Mouse (Mus musculus) CH12.LX (cell line): ENCODE measurements around the gene Gtf3c5. TPM values are rescaled to one million over a fixed set of nuclear protein-coding genes. Genes with fewer than 3 reads are reported as not detected.

Experiments used
- DNase-seq: peaks from one replicate; pipeline ENCODE4 v3.0.0-alpha.2; 2013; ENCODE audit errors: extremely low read depth
- H3K27ac ChIP-seq: 2 replicates; pipeline ENCODE4 v1.5.1; 2012; ENCODE audit warnings: low read depth, mild to moderate bottlenecking, control low read depth, moderate library complexity; ENCODE audit not compliant: insufficient read depth
- H3K27me3 ChIP-seq: replicated peaks from 2 replicates; pipeline ENCODE3; 2012; ENCODE audit warnings: inconsistent platforms
- H3K36me3 ChIP-seq, 2 experiments: replicated peaks in 1 of 2; 2 replicates each; pipeline versions ENCODE3 to v1.6.1; 2012; ENCODE audit warnings: inconsistent platforms in 1 of 2, low read length in 1 of 2, mild to moderate bottlenecking in 1 of 2, mixed read lengths in 1 of 2, moderate library complexity in 1 of 2; ENCODE audit not compliant: control insufficient read depth in 1 of 2, insufficient read depth in 1 of 2
- H3K4me1 ChIP-seq, 2 experiments: 2 replicates each; pipeline ENCODE4 v1.6.1; 2012; ENCODE audit warnings: inconsistent platforms in 1 of 2, moderate library complexity in 1 of 2; ENCODE audit not compliant: insufficient read depth in 2 of 2, control insufficient read depth in 1 of 2
- H3K4me2 ChIP-seq: 2 replicates; pipeline ENCODE4 v1.6.1; 2012; ENCODE audit warnings: low read depth, mild to moderate bottlenecking, control low read depth; ENCODE audit not compliant: poor library complexity, insufficient read depth, severe bottlenecking
- H3K4me3 ChIP-seq, 3 experiments: fragments of 150-350 bp in 1 of 3; sonication (generic) in 1 of 3; replicated peaks in 1 of 3; 2 replicates each; pipeline versions ENCODE3 to v1.5.1; 2011 to 2012; ENCODE audit warnings: low read depth in 2 of 3, low read length in 2 of 3, mild to moderate bottlenecking in 2 of 3, moderate library complexity in 2 of 3, control low read depth in 1 of 3, improper control_type of control experiment in 1 of 3, inconsistent platforms in 1 of 3, mixed read lengths in 1 of 3; ENCODE audit not compliant: poor library complexity in 1 of 3
- H3K79me2 ChIP-seq: replicated peaks from 2 replicates; pipeline ENCODE4 v1.6.1; 2012; ENCODE audit warnings: mild to moderate bottlenecking, moderate library complexity; ENCODE audit not compliant: control insufficient read depth, poor library complexity, insufficient read depth, severe bottlenecking; ENCODE audit errors: extremely low read depth
- H3K9ac ChIP-seq: 2 replicates; pipeline ENCODE4 v1.6.1; 2012; ENCODE audit warnings: low read depth, mild to moderate bottlenecking, control low read depth, moderate library complexity; ENCODE audit not compliant: insufficient read depth
- H3K9me3 ChIP-seq: replicated peaks from 2 replicates; pipeline ENCODE3; 2012; ENCODE audit warnings: low read length, inconsistent platforms, mixed read lengths
- CHD1 ChIP-seq: IDR thresholded peaks from 2 replicates; pipeline ENCODE4 v1.6.1; 2012; ENCODE audit warnings: low read depth, low read length, improper control_type of control experiment, inconsistent platforms
- CHD2 ChIP-seq: IDR thresholded peaks from 2 replicates; pipeline ENCODE4 v1.6.1; 2011; ENCODE audit warnings: low read length, improper control_type of control experiment
- CTCF ChIP-seq, 2 experiments: IDR thresholded peaks in 1 of 2; conservative IDR thresholded peaks in 1 of 2; 2 replicates each; pipeline ENCODE4 v1.5.1; 2011 to 2012; ENCODE audit warnings: low read depth in 2 of 2, low read length in 2 of 2, improper control_type of control experiment in 1 of 2, inconsistent platforms in 1 of 2, mild to moderate bottlenecking in 1 of 2, moderate library complexity in 1 of 2
- ELF1 ChIP-seq: IDR thresholded peaks from 2 replicates; pipeline ENCODE4 v1.6.1; 2014; ENCODE audit warnings: low read depth, mild to moderate bottlenecking, inconsistent platforms, low read length, improper control_type of control experiment
- ETS1 ChIP-seq: conservative IDR thresholded peaks from 2 replicates; pipeline ENCODE4 v1.6.1; 2012; ENCODE audit warnings: low read depth, mild to moderate bottlenecking, inconsistent platforms, low read length, improper control_type of control experiment, moderate library complexity
- GABPA ChIP-seq: IDR thresholded peaks from 2 replicates; pipeline ENCODE4 v1.6.1; 2012; ENCODE audit warnings: low read depth, low read length, improper control_type of control experiment, inconsistent platforms; ENCODE audit not compliant: insufficient replicate concordance
- HCFC1 ChIP-seq: IDR thresholded peaks from 2 replicates; pipeline ENCODE4 v1.6.1; 2012; ENCODE audit warnings: low read depth, mild to moderate bottlenecking, inconsistent platforms, low read length, improper control_type of control experiment
- JUN ChIP-seq: IDR thresholded peaks from 2 replicates; pipeline ENCODE4 v1.6.1; 2011; ENCODE audit warnings: low read depth, mild to moderate bottlenecking, low read length, improper control_type of control experiment, moderate library complexity; ENCODE audit not compliant: insufficient read depth
- MAFK ChIP-seq: IDR thresholded peaks from 2 replicates; pipeline ENCODE4 v1.6.1; 2011; ENCODE audit warnings: low read length, improper control_type of control experiment; ENCODE audit not compliant: insufficient replicate concordance
- MEF2A ChIP-seq: IDR thresholded peaks from 2 replicates; pipeline ENCODE4 v1.6.1; 2014; ENCODE audit warnings: low read depth, mild to moderate bottlenecking, inconsistent platforms, low read length, improper control_type of control experiment, borderline replicate concordance
- MXI1 ChIP-seq: IDR thresholded peaks from 2 replicates; pipeline ENCODE4 v1.6.1; 2011; ENCODE audit warnings: mild to moderate bottlenecking, low read depth, low read length, improper control_type of control experiment
- MYC ChIP-seq: IDR thresholded peaks from 2 replicates; pipeline ENCODE4 v1.6.1; 2011; ENCODE audit warnings: low read depth, mild to moderate bottlenecking, improper control_type of control experiment, low read length
- NELFE ChIP-seq: IDR thresholded peaks from 2 replicates; pipeline ENCODE4 v1.6.1; 2011; ENCODE audit warnings: low read depth, low read length, improper control_type of control experiment
- POLR2A ChIP-seq: IDR thresholded peaks from 2 replicates; pipeline ENCODE4 v1.6.1; 2011; ENCODE audit warnings: low read depth, mild to moderate bottlenecking, improper control_type of control experiment, low read length
- POLR2AphosphoS2 ChIP-seq: IDR thresholded peaks from 2 replicates; pipeline ENCODE4 v1.6.1; 2011; ENCODE audit warnings: low read depth, low read length, improper control_type of control experiment
- RCOR1 ChIP-seq: conservative IDR thresholded peaks from 2 replicates; pipeline ENCODE4 v1.6.1; 2012; ENCODE audit warnings: low read depth, mild to moderate bottlenecking, inconsistent platforms, low read length, improper control_type of control experiment
- SMC3 ChIP-seq: IDR thresholded peaks from 2 replicates; pipeline ENCODE4 v1.6.1; 2011; ENCODE audit warnings: low read depth, low read length, improper control_type of control experiment
- UBTF ChIP-seq: IDR thresholded peaks from 2 replicates; pipeline ENCODE4 v1.6.1; 2012; ENCODE audit warnings: low read depth, mild to moderate bottlenecking, inconsistent platforms, low read length, improper control_type of control experiment, moderate library complexity
- ZKSCAN1 ChIP-seq: IDR thresholded peaks from 2 replicates; pipeline ENCODE4 v1.6.1; 2012; ENCODE audit warnings: low read depth, inconsistent platforms, low read length, improper control_type of control experiment, borderline replicate concordance
- ZMIZ1 ChIP-seq: IDR thresholded peaks from 2 replicates; pipeline ENCODE4 v1.6.1; 2012; ENCODE audit warnings: low read depth, mild to moderate bottlenecking, inconsistent platforms, low read length, improper control_type of control experiment
- ZNF384 ChIP-seq: IDR thresholded peaks from 2 replicates; pipeline ENCODE4 v1.6.1; 2012; ENCODE audit warnings: low read depth, low read length, improper control_type of control experiment, inconsistent platforms
- dilution Hi-C: fragments of 300-500 bp; cut with MboI; formaldehyde crosslinking; loops from 2 replicates; pipeline ENCODE4 v1.14.3; 2020; ENCODE audit warnings: low sequenced_read_pairs; ENCODE audit not compliant: extremely low pct_unique_long_range_greater_than_20kb, extremely low pct_ligation_motif_present
- in situ Hi-C: fragments of 300-500 bp; cut with MboI; formaldehyde crosslinking; loops from 3 replicates; pipeline ENCODE4 v1.14.3; 2019; ENCODE audit warnings: low sequenced_read_pairs, low pct_ligation_motif_present, low pct_unique_long_range_greater_than_20kb, mixed read lengths
- polyA plus RNA-seq: library from polyadenylated mRNA; unstranded; fragments of >175 nt; gene quantifications from 2 replicates; pipeline ENCODE4 v1.2.1, GENCODE M21; 2012; ENCODE audit warnings: low read depth; ENCODE audit not compliant: insufficient read length
- total RNA-seq, 2 experiments: library from RNA; depleted of rRNA; stranded (reverse); fragments of 300-350 nt in 1 of 2; fragments of >200 nt in 1 of 2; gene quantifications; 2 replicates each; pipeline ENCODE4 v1.2.3; 2012 to 2014

The Gtf3c5 gene
- total and polyA plus RNA-seq, 3 experiments, result 8.6 to 27.4 (median 12.5) TPM

DNA sequence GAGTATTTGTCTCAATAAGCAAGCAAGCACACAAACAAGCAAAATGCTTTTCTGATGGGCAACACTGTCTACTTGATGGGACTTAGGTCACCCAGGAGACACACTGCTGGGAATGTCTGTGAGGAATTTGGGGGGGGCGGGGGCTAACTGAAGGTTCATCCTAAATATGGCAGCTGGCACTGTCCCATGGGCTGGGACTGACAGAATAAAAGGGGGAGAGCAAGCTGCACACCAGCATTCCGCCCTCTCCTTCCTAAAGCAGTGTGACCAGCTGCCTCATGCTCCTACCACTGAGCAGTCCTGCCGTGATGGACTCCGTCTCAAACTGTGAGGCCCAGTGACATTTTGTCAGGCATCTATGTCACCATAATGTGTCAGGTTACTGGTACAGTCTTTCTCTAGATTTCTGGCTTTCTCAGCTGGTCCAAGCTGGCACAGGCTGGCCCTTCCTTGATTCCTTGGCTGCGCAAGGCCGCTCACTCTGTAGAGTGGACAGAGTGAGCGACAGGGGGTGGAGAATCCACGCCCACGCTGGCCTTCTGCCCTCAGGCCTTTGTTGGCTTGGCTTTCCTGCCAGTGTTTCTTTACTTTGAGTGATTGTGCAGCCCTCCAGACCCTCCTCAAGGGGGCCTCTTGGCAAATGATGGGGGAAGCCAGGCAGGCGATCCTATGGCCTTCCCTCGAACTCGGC is 27.3 kb upstream of the Gtf3c5 start:
- no peak overlapping the region for H3K4me2 ChIP-seq
- dilution Hi-C loops, result no loop called here
- in situ Hi-C loops, result no loop called here
- H3K79me2 ChIP-seq, result no peaks in the 10 kb centered on the region
- no peaks in the 10 kb centered on the region for H3K9me3 ChIP-seq
- H3K27ac ChIP-seq, result no peak overlapping the region
- peaks cover 24% of the 10 kb centered on the region for H3K27me3 ChIP-seq
- H3K36me3 ChIP-seq, result no peaks in the 10 kb centered on the region
- TF ChIP-seq MYC, result no peak
- TF ChIP-seq ZMIZ1, result no peak
- TF ChIP-seq ETS1, result no peak
- TF ChIP-seq MEF2A, result no peak
- no peak for TF ChIP-seq POLR2A
- TF ChIP-seq CTCF (conservative IDR thresholded peaks at IDR 0.05 in 1 of 2, IDR thresholded peaks at IDR 0.05 in 1 of 2; ENCODE audit: low read depth in 2 of 2, low read length in 2 of 2), result no peak
- no peak for TF ChIP-seq MAFK
- no peak for TF ChIP-seq NELFE
- TF ChIP-seq HCFC1, result no peak
- no peak for TF ChIP-seq GABPA
- TF ChIP-seq RCOR1, result no peak
- TF ChIP-seq CHD2, result no peak
- no peak for TF ChIP-seq MXI1
- TF ChIP-seq ZKSCAN1, result no peak
- TF ChIP-seq ELF1, result no peak
- no peak for TF ChIP-seq POLR2AphosphoS2
- H3K4me3 ChIP-seq, result no peak overlapping the region
- H3K4me1 ChIP-seq, result peaks cover 0 to 10% of the 10 kb centered on the region in 2 experiments; a peak in 3 of 4 replicates
- H3K9ac ChIP-seq, result no peak overlapping the region
- DNase-seq, result no peak

- no peak for TF ChIP-seq JUN
- no peak for TF ChIP-seq MYC
- TF ChIP-seq NELFE, result no peak
- TF ChIP-seq RCOR1, result no peak
- no peak for TF ChIP-seq CHD1
- no peak for TF ChIP-seq SMC3
- TF ChIP-seq POLR2A, result no peak
- no peak for TF ChIP-seq ZNF384
- TF ChIP-seq UBTF, result no peak
- TF ChIP-seq, all 38 proteins: peak for 0
- no peaks in the 10 kb centered on the region for H3K36me3 ChIP-seq
- peaks cover 16% of the 10 kb centered on the region for H3K27me3 ChIP-seq
- peaks cover 0 to 11% of the 10 kb centered on the region in 2 experiments; a peak in 3 of 4 replicates for H3K4me1 ChIP-seq
- no peak overlapping the region for H3K27ac ChIP-seq
- in situ Hi-C loops, result no loop called here
- dilution Hi-C loops, result no loop called here
- H3K4me2 ChIP-seq, result no peak overlapping the region
- no peaks in the 10 kb centered on the region for H3K9me3 ChIP-seq
- no peak overlapping the region for H3K9ac ChIP-seq
- DNase-seq, result no peak
- no peak overlapping the region for H3K4me3 ChIP-seq
- H3K79me2 ChIP-seq, result no peaks in the 10 kb centered on the region
These were observed 26.3 kb upstream of the Gtf3c5 start for GRCm38 (mm10) chr2:28609851-28610250.
